Mouse (Mus musculus) kidney, postnatal 0 days (tissue): ENCODE measurements around the gene Ankrd6. TPM values are rescaled to one million over a fixed set of nuclear protein-coding genes. Genes with fewer than 3 reads are reported as not detected.
A peak's percentile ranks its signal among the peaks of the same experiment; 100 is the strongest.
"Not testable (repeated sequence)": the region's sequence is repeated elsewhere in the genome, so short reads cannot be mapped to it uniquely, and the experiment has no call there.

Experiments used
- ATAC-seq: fragments of 200-750 bp; cut with Nextera tagmentation; replicated peaks from 2 replicates; pipeline ENCODE4 v1.8.0; 2017; ENCODE audit warnings: low read depth, moderate number of reproducible peaks, moderate TSS enrichment, moderate library complexity; ENCODE audit not compliant: low FRiP score
- DNase-seq: peaks from one replicate; pipeline ENCODE4 v3.0.0-alpha.2; 2016; ENCODE audit warnings: low spot score
- H3K27ac ChIP-seq: fragments of 300-500 bp; sonication (generic); 2 replicates; pipeline ENCODE4 v1.5.1; 2014; ENCODE audit warnings: mild to moderate bottlenecking
- H3K27me3 ChIP-seq: fragments of 300-500 bp; sonication (generic); 2 replicates; pipeline ENCODE4 v1.6.1; 2014; ENCODE audit warnings: low read length, mixed read lengths; ENCODE audit not compliant: insufficient read depth
- H3K36me3 ChIP-seq: fragments of 300-500 bp; sonication (generic); 2 replicates; pipeline ENCODE4 v1.6.1; 2014; ENCODE audit warnings: low read length, mixed read lengths; ENCODE audit not compliant: insufficient read depth
- H3K4me1 ChIP-seq: fragments of 300-500 bp; sonication (generic); replicated peaks from 2 replicates; pipeline ENCODE4 v1.6.1; 2014; ENCODE audit warnings: antibody characterized with exemption, low read length, mixed read lengths; ENCODE audit not compliant: insufficient read depth
- H3K4me2 ChIP-seq: fragments of 300-500 bp; sonication (generic); 2 replicates; pipeline ENCODE4 v1.6.1; 2014; ENCODE audit warnings: mild to moderate bottlenecking, low read length, moderate library complexity, mixed read lengths
- H3K4me3 ChIP-seq: fragments of 300-500 bp; sonication (generic); replicated peaks from 2 replicates; pipeline ENCODE4 v1.5.1; 2014; ENCODE audit warnings: low read depth, low read length
- H3K9ac ChIP-seq: fragments of 300-500 bp; sonication (generic); 2 replicates; pipeline ENCODE4 v1.6.1; 2014; ENCODE audit warnings: low read depth, low read length
- H3K9me3 ChIP-seq: fragments of 300-500 bp; sonication (generic); replicated peaks from 2 replicates; pipeline ENCODE4 v1.6.1; 2016; ENCODE audit warnings: low read length, inconsistent platforms, mixed read lengths
- CTCF ChIP-seq: IDR thresholded peaks from 2 replicates; pipeline ENCODE4 v1.5.1; 2016; ENCODE audit warnings: antibody characterized with exemption, low read depth, mild to moderate bottlenecking, moderate library complexity
- WGBS: fragments of 180-500 bp; shearing (Covaris S2); extraction: QIAGEN DNeasy Blood & Tissue Kit; methylation state at CpG from one replicate; pipeline ENCODE4 v1.1.7; 2014; 5-methylcytosine and 5-hydroxymethylcytosine counted together
- polyA plus RNA-seq: library from polyadenylated mRNA; unstranded; fragments of >200 nt; fragmentation: Nextera tagmentation; extraction: Ambion mirVana; gene quantifications from 2 replicates; pipeline ENCODE4 v1.2.1, GENCODE M21; 2015

Gene Ankrd6
- polyA plus RNA-seq, 1 experiment from 2014 or later, result 9.2 TPM

DNA sequence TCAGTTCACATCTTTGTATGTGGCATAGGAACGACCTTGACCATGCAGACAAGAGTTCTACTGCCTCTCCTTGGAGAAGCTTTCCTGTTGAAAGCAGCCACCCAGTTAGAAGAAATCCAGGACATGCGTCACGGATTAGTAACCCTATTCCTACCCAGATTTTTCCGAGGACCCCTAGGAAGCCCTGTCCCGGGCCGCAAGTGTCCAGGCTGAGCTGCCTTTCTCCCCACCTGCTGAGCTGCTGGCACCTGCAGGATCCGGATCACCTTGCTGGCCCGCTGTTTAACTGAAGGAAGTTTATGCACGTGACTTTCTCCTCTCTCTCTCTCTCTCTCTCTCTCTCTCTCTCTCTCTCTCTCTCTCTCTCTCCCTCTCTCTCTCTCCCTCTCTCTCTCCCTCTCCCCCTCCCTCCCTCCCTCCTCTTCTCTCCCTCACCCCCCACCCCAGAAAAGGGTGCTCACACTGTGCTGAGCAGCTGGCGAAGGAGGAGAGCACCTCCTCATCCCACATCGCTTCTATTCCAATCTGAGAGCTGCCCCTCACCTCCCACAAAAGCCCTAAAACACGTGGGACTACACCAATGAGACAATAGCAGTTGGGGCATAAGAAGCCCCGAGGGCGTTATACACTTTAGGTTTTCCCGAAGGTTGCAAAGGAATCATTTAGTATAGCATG lies 31.5 kb upstream of the Ankrd6 start:
- ATAC-seq (peak; percentile 50), DNase-seq (peak; percentile 21)
- no peak for TF ChIP-seq CTCF
- peaks cover 12% of the 10 kb centered on the region for H3K4me1 ChIP-seq
- H3K9me3 ChIP-seq, result no peaks in the 10 kb centered on the region
- H3K27me3 ChIP-seq, result no peaks in the 10 kb centered on the region
- 2% methylated on average over 15 of the region's 15 CpGs for WGBS
- peak overlapping the region; percentile 85; the same call in 1 of the 2 replicates for H3K27ac ChIP-seq
- H3K36me3 ChIP-seq, result no peaks in the 10 kb centered on the region
- peak overlapping the region; percentile 70 for H3K4me3 ChIP-seq
- 0 out of 2 replicates have a peak overlapping the region, but pooled peaks have one; percentile 77 for H3K9ac ChIP-seq
- H3K4me2 ChIP-seq, result peak overlapping the region; percentile 100

DNA sequence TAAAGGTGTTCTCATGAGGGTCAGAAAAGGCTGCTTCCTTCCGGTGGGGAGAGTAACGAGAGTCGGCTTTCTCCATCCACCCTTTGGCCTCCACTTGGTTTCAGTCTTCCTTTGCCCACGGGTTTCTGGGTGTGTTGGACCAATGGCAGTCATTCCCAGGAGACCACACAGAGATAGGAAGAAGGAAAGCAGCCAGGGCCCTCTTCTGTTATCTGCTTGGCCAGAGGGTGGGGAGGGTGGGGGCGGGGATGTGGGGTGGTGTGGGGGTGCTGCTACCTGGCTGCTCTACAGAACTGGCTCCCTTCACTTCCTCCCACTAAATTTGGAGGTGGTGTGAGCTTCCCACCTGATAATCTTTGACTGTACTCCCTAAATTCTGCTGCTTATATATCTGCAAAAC lies 31.0 kb upstream of the Ankrd6 start:
- no peaks in the 10 kb centered on the region for H3K27me3 ChIP-seq
- 24% methylated on average over 5 of the region's 5 CpGs for whole genome bisulfite sequencing
- H3K9me3 ChIP-seq, result no peaks in the 10 kb centered on the region
- H3K36me3 ChIP-seq, result no peaks in the 10 kb centered on the region
- ATAC-seq, result no peak
- no peak overlapping the region; the same call in 1 of the 2 replicates for H3K4me3 ChIP-seq
- peak overlapping the region; percentile 100; the same call in 1 of the 2 replicates for H3K4me2 ChIP-seq
- TF ChIP-seq CTCF, result no peak
- peaks cover 12% of the 10 kb centered on the region for H3K4me1 ChIP-seq
- no peak for DNase-seq
- no peak overlapping the region for H3K9ac ChIP-seq
- 0 out of 2 replicates have a peak overlapping the region, but pooled peaks have one; percentile 31 for H3K27ac ChIP-seq

DNA sequence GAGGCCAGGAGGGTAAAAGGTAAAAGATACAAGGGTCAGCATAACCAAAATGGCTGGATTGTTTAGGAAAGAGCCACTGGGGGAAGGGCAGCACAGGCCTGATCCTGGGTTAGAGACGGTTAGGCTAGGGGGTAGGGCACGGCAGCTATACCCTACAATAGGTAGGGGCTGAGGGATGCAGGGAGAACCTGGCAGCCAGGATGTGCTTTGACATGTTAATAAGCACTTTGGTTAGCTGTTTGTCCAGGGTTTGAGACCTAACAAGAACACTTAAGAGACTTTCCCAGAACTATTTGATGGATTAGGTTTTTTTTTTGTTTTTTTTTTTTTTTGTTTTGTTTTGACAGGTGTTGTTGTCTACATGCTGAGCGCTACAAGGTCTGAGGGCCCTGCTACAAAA lies 29.4 kb upstream of the Ankrd6 start:
- WGBS, result 77% methylated on average over 3 of the region's 3 CpGs
- Histone ChIP-seq H3K4me3 (no peak overlapping the region), H3K27me3 (no peaks in the 10 kb centered on the region), H3K4me1 (peaks cover 8% of the 10 kb centered on the region), H3K4me2 (no peak overlapping the region), H3K27ac (no peak overlapping the region), H3K9ac (no peak overlapping the region), H3K36me3 (no peaks in the 10 kb centered on the region), H3K9me3 (no peaks in the 10 kb centered on the region)
- ATAC-seq, result no peak
- no peak for TF ChIP-seq CTCF
- DNase-seq, result no peak

DNA sequence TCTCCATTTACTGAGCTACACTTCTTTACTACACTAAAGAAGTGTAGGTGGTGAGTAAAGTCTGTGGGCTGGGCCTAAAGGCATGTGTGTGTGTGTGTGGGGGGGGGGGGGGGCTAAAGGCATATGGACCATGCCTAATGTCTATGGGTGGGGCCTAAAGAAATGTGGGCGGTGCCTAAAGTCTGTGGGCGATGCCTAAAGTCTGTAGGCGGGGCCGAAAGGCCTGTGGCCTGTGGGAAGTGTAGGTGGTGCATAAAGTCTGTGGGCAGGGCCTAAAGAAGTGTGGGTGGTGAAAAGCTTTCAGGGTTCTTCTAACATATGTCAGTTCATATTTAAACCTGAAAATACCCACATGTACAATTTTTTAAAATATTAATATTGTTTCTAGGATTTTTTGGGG lies 26.7 kb upstream of the Ankrd6 start:
- Histone ChIP-seq H3K9me3 (peaks cover 5% of the 10 kb centered on the region; the same call in 1 of the 2 replicates), H3K4me2 (no peak overlapping the region), H3K36me3 (no peaks in the 10 kb centered on the region), H3K9ac (no peak overlapping the region), H3K4me3 (no peak overlapping the region), H3K27ac (no peak overlapping the region), H3K27me3 (no peaks in the 10 kb centered on the region), H3K4me1 (no peaks in the 10 kb centered on the region)
- 93% methylated on average over 4 of the region's 4 CpGs for WGBS
- ATAC-seq, result no peak
- DNase-seq, result no peak
- no peak for TF ChIP-seq CTCF

DNA sequence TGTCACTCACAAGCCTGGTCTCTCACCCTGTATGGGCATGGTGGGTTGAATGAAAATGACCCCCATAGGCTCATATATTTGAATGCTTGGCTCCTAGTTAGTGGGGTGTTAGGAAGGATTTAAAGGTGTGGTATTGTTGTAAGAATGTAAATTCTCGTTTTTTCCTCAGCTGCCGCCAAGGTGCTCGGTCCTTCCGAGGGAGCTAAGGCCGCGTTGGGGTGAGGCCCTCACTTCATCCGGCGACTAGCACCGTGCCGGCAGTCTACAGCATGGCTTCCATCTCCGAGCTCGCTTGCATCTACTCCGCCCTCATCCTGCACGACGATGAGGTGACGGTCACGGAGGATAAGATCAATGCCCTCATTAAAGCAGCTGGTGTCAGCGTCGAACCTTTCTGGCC lies 14.0 kb upstream of the Ankrd6 start:
- not testable (repeated sequence) for H3K9me3 ChIP-seq, H3K4me1 ChIP-seq, H3K36me3 ChIP-seq, H3K27me3 ChIP-seq, H3K4me2 ChIP-seq, H3K4me3 ChIP-seq, H3K9ac ChIP-seq, ATAC-seq, H3K27ac ChIP-seq, DNase-seq
- WGBS, result 85% methylated on average over 19 of the region's 19 CpGs

DNA sequence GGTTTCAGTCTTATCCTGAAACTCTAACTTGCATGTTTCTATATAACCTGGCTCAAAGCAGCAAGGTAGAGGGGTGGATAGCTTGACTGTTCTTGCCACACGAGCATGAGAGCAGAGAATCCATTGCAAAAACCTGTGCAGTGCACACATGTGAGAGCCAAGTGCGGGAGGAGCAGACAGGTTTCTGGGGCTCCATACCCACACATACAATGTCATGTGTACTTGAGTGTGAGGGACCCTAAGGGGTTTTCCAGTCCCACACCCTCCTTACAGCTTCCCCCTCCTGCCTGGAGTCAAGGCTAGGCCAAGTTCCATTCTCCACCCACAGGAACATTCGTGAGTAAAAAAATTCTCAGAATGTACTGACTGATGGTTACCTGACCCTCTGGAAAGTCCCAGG lies 10.8 kb upstream of the Ankrd6 start:
- ATAC-seq (no peak), DNase-seq (no peak)
- H3K27me3 ChIP-seq, result no peaks in the 10 kb centered on the region
- H3K4me1 ChIP-seq, result no peaks in the 10 kb centered on the region
- no peak overlapping the region for H3K4me2 ChIP-seq
- no peak overlapping the region for H3K27ac ChIP-seq
- no peaks in the 10 kb centered on the region for H3K9me3 ChIP-seq
- 59% methylated on average over 3 of the region's 3 CpGs for WGBS
- H3K9ac ChIP-seq, result no peak overlapping the region
- no peak for TF ChIP-seq CTCF
- H3K4me3 ChIP-seq, result no peak overlapping the region
- H3K36me3 ChIP-seq, result no peaks in the 10 kb centered on the region

DNA sequence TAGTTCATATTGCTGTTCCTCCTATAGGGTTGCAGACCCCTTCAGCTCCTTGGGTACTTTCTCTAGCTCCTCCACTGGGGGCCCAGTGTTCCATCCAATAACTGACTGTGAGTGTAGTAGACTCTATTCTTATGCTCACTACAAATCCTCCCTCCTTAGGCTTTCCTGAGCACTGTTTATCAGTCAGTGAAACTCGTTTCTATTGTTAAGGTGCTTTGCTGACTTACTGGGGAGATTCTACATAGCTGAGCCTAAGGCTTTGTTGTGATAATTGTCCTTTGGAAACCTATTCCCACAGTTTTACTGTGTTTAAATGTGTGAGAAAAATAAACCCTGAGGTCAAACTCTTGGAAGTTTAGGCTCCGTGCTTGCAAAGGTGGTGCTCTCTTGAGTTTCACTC lies 5.8 kb upstream of the Ankrd6 start:
- 45% methylated on average over 2 of the region's 2 CpGs for WGBS
- TF ChIP-seq CTCF, result no peak
- Histone ChIP-seq H3K27ac (no peak overlapping the region), H3K4me1 (no peaks in the 10 kb centered on the region; the same call in 1 of the 2 replicates), H3K4me2 (no peak overlapping the region), H3K36me3 (no peaks in the 10 kb centered on the region), H3K9me3 (no peaks in the 10 kb centered on the region), H3K4me3 (no peak overlapping the region), H3K27me3 (no peaks in the 10 kb centered on the region), H3K9ac (no peak overlapping the region)
- ATAC-seq (no peak), DNase-seq (no peak)
